Mouse (Mus musculus): ENCODE results near the gene Ifi205. TPM values are rescaled to one million over a fixed set of nuclear protein-coding genes. Genes with fewer than 3 reads are reported as not detected.
"Not testable (repeated sequence)": the region's sequence is repeated elsewhere in the genome, so short reads cannot be mapped to it uniquely, and the experiment has no call there.

Ifi205 gene
- 1.4 and 2.6 TPM in 2 replicates for polyA plus RNA-seq (2015; fragmentation: Nextera tagmentation; extraction: Ambion mirVana)

DNA sequence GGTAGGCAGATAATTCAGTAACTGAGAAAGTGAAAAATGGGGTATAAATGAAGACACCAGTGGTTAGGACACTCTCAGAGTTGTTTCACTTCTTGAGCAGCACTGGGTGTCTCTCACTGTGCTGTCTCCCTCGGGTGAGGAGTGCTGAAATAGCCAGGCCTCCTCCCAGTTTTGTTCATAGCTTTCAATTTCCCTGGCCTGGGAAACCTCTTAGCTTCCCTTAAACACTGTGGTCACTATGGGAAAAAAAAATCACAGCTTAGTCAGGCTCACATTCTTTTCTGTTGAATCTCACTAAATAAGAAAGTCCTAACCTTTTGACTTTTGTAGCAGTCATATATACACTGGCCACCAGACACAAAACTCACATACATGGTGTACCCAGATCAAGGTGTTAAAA lies at the start of gene Ifi205:
Gene Ifi205, minus strand, starts transcription at position 113 of the 400 bp plus-strand sequence.
- no peaks in the 10 kb centered on the region for H3K9me3 ChIP-seq
- no peak for ATAC-seq (ENCODE audit: extremely low read depth, insufficient number of reproducible peaks, low FRiP score, low TSS enrichment)
- no peak within 1 kb of the TSS for H3K27ac ChIP-seq (replicated peaks)
- no peaks in the 10 kb centered on the region for H3K27me3 ChIP-seq (replicated peaks)
- H3K9ac ChIP-seq = no peak within 1 kb of the TSS
- no peaks in the 10 kb centered on the region for H3K4me1 ChIP-seq
- 23% methylated on average over 1 of the region's 1 CpGs for WGBS
- H3K4me3 ChIP-seq = no peak within 1 kb of the TSS
- H3K4me2 ChIP-seq = no peak within 1 kb of the TSS
- H3K36me3 ChIP-seq = no peaks in the 10 kb centered on the region

DNA sequence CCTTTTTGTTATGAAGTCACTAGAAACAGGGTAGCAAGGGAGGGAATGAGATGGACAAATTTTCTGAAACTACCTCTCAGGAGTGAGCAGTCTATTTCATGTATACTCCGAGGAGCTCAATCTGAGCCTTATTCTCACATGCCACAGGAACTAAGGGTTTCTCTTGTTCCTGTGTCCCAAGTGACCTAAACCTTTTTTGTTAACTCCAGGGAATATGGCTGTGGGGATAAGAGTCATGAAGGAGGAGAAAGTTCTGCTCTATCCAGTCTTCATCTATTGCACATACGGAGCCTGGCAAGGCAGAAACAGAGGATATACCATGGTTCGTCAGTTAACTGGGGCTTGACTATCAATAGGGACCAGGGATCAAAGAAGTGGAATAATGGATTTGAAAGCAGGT lies 34.7 kb upstream of the Ifi205 start, which contains the start of gene Olfr430:
Gene Olfr430, plus strand, starts transcription at position 301 of the 400 bp plus-strand sequence.
- Histone ChIP-seq H3K4me3 (no peak within 1 kb of the TSS), H3K4me1 (no peaks in the 10 kb centered on the region), H3K27me3 (replicated peaks) (no peaks in the 10 kb centered on the region), H3K9me3 (no peaks in the 10 kb centered on the region), H3K27ac (replicated peaks) (no peak within 1 kb of the TSS), H3K9ac (no peak within 1 kb of the TSS), H3K36me3 (no peaks in the 10 kb centered on the region), H3K4me2 (no peak within 1 kb of the TSS)
- no peak for ATAC-seq (ENCODE audit: extremely low read depth, insufficient number of reproducible peaks, low FRiP score, low TSS enrichment)
- 77% methylated on average over 3 of the region's 3 CpGs for WGBS

DNA sequence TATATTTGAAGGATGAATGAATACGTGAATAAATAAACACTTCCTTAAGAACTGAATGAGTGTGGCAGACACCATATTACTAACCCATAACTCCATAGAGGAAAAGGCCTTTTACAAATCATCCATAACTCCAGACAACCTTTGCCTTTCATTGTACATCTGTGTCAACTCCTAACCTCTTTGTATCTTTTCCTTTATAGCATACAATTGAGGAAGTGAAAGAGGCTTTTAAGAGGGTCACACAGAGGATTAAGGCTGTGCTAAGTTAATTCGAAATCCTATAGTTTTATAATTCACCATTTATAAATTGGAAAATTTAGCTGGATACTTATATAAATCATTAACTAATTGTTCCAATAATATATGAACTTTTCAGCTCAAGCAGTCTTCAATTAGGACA lies 23.6 kb upstream of the Ifi205 start:
- no peak overlapping the region for H3K4me3 ChIP-seq
- 66% methylated on average over 2 of the region's 2 CpGs for WGBS
- H3K9me3 ChIP-seq = no peaks in the 10 kb centered on the region
- H3K9ac ChIP-seq = no peak overlapping the region
- no peaks in the 10 kb centered on the region for H3K36me3 ChIP-seq
- no peaks in the 10 kb centered on the region for H3K4me1 ChIP-seq
- no peak overlapping the region for H3K4me2 ChIP-seq
- ATAC-seq (ENCODE audit: extremely low read depth, insufficient number of reproducible peaks, low FRiP score, low TSS enrichment) = no peak
- H3K27ac ChIP-seq (replicated peaks) = no peak overlapping the region
- no peaks in the 10 kb centered on the region for H3K27me3 ChIP-seq (replicated peaks)

DNA sequence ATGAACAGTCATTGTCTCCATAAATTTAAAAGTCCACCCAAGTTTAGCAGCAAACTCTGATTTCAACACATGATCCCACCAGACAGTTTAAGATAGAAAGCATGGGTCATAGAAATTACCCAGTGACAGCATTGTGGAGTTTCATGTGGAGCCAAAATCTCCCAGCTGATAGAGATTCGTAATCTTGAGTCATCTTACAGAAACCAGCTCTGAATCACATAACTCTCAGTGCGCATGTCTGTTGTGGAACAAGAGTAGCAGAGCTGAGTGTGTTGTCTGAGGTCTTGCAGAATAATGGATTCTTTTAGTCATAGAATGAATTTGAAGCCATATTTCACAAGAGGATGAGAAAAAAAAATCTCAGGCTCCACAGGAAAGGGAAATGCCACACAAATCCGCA lies 21.4 kb upstream of the Ifi205 start:
- H3K36me3 ChIP-seq = no peaks in the 10 kb centered on the region
- H3K9ac ChIP-seq = no peak overlapping the region
- H3K4me2 ChIP-seq = no peak overlapping the region
- no peaks in the 10 kb centered on the region for H3K9me3 ChIP-seq
- no peak overlapping the region for H3K4me3 ChIP-seq
- H3K27me3 ChIP-seq (replicated peaks) = no peaks in the 10 kb centered on the region
- no peaks in the 10 kb centered on the region for H3K4me1 ChIP-seq
- 79% methylated on average over 3 of the region's 3 CpGs for WGBS
- H3K27ac ChIP-seq (replicated peaks) = no peak overlapping the region
- no peak for ATAC-seq (ENCODE audit: extremely low read depth, insufficient number of reproducible peaks, low FRiP score, low TSS enrichment)

DNA sequence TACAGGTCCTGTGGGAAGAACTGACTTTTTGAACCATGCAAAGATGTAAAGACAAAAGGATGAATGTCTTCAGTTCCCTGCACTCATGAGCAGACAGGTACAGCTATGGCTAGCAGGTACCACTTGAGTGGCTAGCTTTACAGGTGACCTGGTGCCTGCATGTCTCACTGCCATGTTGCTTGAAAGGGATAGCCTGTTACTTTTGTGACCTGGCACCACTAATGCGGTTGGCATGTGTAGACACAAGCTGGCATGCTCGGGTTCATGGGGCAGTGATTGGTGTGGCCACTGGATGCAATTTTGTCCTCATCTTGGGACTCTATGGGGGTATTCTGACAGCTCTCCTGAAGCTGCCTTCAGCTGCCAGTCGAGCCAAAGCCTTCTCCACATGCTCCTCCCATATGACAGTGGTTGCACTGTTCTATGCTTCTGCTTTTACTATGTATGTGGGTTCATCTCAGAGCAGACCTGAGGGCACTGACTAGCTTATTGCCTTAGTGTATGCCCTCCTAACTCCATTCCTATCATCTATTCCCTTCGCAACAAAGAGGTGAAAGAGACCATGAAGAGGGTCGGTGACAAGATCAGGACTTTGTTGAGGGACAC lies 20.4 kb upstream of the Ifi205 start:
- Histone ChIP-seq H3K4me2 (no peak overlapping the region), H3K9ac (no peak overlapping the region), H3K27ac (replicated peaks) (no peak overlapping the region), H3K36me3 (no peaks in the 10 kb centered on the region), H3K9me3 (no peaks in the 10 kb centered on the region), H3K27me3 (replicated peaks) (no peaks in the 10 kb centered on the region), H3K4me3 (no peak overlapping the region), H3K4me1 (no peaks in the 10 kb centered on the region)
- WGBS = 70% methylated on average over 5 of the region's 5 CpGs
- no peak for ATAC-seq (ENCODE audit: extremely low read depth, insufficient number of reproducible peaks, low FRiP score, low TSS enrichment)

DNA sequence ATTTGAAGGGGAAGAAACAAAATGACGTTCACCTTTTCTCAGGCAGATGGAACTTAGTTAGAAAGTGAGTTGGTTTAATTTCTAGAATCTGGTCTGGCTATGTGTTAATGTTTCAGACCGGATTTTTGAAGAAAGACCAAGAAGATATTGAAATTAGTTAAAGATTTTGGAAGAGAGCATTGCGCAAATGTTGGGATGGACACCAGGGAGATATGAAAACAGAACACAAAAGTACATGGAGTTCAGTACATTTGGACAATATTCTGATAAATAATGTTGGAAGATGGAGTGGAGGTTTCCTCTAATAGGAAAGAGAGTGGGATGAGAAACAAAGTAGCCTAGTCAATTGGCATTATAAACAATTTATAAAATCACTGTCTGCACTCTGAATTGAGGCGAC lies 19.9 kb upstream of the Ifi205 start:
- Histone ChIP-seq H3K4me2 (no peak overlapping the region), H3K4me3 (no peak overlapping the region), H3K27ac (replicated peaks) (no peak overlapping the region), H3K9me3 (no peaks in the 10 kb centered on the region), H3K27me3 (replicated peaks) (no peaks in the 10 kb centered on the region), H3K36me3 (no peaks in the 10 kb centered on the region), H3K9ac (no peak overlapping the region), H3K4me1 (no peaks in the 10 kb centered on the region)
- no peak for ATAC-seq (ENCODE audit: extremely low read depth, insufficient number of reproducible peaks, low FRiP score, low TSS enrichment)
- WGBS = 73% methylated on average over 4 of the region's 4 CpGs

DNA sequence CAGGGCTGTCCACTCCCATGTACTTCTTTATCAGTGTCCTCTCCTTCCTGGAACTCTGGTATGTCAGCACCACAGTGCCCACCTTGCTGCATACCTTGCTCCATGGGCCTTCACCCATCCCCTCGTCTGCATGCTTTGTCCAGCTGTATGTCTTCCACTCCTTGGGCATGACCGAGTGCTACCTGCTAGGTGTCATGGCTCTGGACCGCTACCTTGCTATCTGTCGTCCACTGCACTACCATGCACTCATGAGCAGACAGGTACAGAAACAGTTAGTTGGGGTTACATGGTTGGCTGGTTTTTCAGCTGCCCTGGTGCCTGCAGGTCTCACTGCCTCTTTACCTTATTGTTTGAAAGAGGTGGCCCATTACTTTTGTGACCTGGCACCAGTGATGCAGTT lies 18.9 kb upstream of the Ifi205 start:
- Histone ChIP-seq H3K27me3 (replicated peaks) (no peaks in the 10 kb centered on the region), H3K4me3 (no peak overlapping the region), H3K9me3 (no peaks in the 10 kb centered on the region), H3K4me2 (no peak overlapping the region), H3K4me1 (no peaks in the 10 kb centered on the region), H3K27ac (replicated peaks) (no peak overlapping the region), H3K9ac (no peak overlapping the region), H3K36me3 (no peaks in the 10 kb centered on the region)
- 79% methylated on average over 4 of the region's 4 CpGs for WGBS
- ATAC-seq (ENCODE audit: extremely low read depth, insufficient number of reproducible peaks, low FRiP score, low TSS enrichment) = no peak

DNA sequence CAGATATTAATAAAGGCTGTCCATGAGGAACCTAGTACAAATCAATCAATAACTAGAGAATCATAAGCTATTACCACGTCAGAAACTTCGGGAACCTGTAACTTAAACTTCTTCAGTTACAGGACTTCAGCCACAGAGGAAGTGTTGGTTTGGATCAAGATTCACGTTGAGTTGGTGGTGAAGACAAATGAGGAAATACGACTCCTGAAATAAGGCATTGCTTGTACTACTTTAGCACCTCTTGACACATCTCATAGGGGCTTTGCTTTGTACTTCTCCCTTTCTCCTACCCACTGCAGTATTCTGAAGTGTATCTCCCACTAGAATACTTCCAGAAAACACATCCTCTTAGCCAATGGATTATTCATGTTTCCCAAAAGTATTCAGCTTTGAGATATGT lies 17.7 kb upstream of the Ifi205 start:
- H3K9ac ChIP-seq; ATAC-seq (ENCODE audit: extremely low read depth, insufficient number of reproducible peaks, low FRiP score, low TSS enrichment); H3K27me3 ChIP-seq (replicated peaks); H3K4me1 ChIP-seq; H3K9me3 ChIP-seq; H3K27ac ChIP-seq (replicated peaks); H3K36me3 ChIP-seq; H3K4me2 ChIP-seq; H3K4me3 ChIP-seq: not testable (repeated sequence)
- whole genome bisulfite sequencing = 61% methylated on average over 4 of the region's 4 CpGs

DNA sequence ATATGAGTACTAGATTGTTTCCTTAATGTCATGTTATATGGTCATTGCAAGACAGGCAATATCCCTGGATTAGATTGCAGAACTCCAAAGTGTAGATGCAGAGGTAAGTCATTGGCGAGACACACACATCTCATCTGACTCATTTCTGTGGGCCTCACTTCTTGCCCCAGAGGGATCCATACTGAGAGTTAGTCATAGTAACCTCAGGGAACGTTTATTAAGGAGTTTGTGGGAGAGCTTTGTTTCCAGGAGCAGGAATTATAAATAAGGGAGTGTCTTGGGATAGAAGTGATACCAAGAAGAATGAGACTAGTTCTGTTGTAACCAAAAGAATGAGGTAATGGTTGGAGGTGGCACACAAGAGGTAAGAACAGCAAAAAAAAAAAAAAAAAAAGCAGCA lies 17.3 kb upstream of the Ifi205 start, which contains the start of gene Olfr432:
Gene Olfr432, plus strand, starts transcription at position 313 of the 400 bp plus-strand sequence.
- WGBS = 58% methylated on average over 2 of the region's 2 CpGs
- Histone ChIP-seq H3K4me2 (no peak within 1 kb of the TSS), H3K9ac (no peak within 1 kb of the TSS), H3K27ac (replicated peaks) (no peak within 1 kb of the TSS), H3K4me3 (no peak within 1 kb of the TSS), H3K9me3 (no peaks in the 10 kb centered on the region), H3K4me1 (no peaks in the 10 kb centered on the region), H3K36me3 (no peaks in the 10 kb centered on the region), H3K27me3 (replicated peaks) (no peaks in the 10 kb centered on the region)
- no peak for ATAC-seq (ENCODE audit: extremely low read depth, insufficient number of reproducible peaks, low FRiP score, low TSS enrichment)

DNA sequence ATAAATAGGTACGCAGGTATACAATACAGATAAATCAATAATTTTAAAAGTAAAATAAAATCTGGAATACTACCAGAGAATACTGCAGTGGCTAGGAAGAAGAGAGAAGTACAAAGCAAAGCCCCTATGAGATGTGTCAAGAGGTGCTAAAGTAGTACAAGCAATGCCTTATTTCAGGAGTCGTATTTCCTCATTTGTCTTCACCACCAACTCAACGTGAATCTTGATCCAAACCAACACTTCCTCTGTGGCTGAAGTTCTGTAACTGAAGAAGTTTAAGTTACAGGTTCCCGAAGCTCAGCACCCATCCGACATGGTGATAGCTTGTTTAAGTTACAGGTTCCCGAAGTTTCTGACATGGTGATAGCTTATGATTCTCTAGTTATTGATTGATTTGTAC lies 16.6 kb upstream of the Ifi205 start:
- WGBS = 76% methylated on average over 6 of the region's 6 CpGs
- not testable (repeated sequence) for ATAC-seq (ENCODE audit: extremely low read depth, insufficient number of reproducible peaks, low FRiP score, low TSS enrichment); H3K27me3 ChIP-seq (replicated peaks); H3K4me2 ChIP-seq; H3K9me3 ChIP-seq; H3K27ac ChIP-seq (replicated peaks); H3K9ac ChIP-seq; H3K4me1 ChIP-seq; H3K4me3 ChIP-seq; H3K36me3 ChIP-seq

DNA sequence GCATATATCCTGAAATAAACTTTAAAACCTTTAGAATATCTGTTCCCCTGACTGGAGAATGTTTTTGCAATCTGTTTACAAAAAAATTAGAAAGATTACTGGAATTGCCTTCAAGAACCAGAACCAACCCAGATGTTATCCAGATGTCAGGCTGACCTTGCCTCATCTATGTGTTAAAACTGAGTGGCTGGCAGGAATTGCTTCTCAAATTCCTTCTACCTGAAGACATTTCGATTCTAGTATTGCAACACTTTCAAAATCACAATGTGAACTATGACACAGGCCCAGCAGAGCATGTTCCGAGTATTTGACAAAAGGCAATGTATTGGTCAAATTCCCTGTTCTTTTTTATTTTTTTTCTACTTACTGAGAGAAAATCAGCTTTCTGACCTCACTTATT lies 12.8 kb upstream of the Ifi205 start:
- WGBS = 66% methylated on average over 2 of the region's 2 CpGs
- no peak overlapping the region for H3K4me2 ChIP-seq
- H3K4me3 ChIP-seq = no peak overlapping the region
- no peak overlapping the region for H3K27ac ChIP-seq (replicated peaks)
- no peaks in the 10 kb centered on the region for H3K36me3 ChIP-seq
- H3K9me3 ChIP-seq = no peaks in the 10 kb centered on the region
- no peak for ATAC-seq (ENCODE audit: extremely low read depth, insufficient number of reproducible peaks, low FRiP score, low TSS enrichment)
- no peak overlapping the region for H3K9ac ChIP-seq
- H3K27me3 ChIP-seq (replicated peaks) = no peaks in the 10 kb centered on the region
- H3K4me1 ChIP-seq = 0 out of 2 replicates have a peak, but pooled peaks cover 3% of the 10 kb centered on the region

DNA sequence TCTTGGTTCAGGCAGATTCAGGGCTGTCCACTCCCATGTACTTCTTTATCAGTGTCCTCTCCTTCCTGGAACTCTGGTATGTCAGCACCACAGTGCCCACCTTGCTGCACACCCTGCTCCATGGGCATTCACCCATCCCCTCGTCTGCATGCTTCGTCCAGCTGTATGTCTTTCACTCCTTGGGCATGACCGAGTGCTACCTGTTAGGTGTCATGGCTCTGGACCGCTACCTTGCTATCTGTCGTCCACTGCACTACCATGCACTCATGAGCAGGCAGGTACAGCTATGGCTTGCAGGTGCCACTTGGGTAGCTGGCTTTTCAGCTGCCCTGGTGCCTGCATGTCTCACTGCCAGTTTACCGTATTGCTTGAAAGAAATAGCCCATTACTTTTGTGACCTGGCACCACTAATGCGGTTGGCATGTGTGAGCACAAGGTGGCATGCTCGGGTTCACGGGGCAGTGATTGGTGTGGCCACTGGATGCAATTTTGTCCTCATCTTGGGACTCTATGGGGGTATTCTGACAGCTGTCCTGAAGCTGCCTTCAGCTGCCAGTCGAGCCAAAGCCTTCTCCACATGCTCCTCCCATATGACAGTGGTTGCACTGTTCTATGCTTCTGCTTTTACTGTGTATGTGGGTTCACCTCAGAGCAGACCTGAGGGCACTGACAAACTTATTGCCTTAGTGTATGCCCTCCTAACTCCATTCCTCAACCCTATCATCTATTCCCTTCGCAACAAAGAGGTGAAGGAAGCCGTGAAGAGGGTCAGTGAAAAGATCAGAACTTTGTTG lies 10.7 kb upstream of the Ifi205 start:
- ATAC-seq (ENCODE audit: extremely low read depth, insufficient number of reproducible peaks, low FRiP score, low TSS enrichment) = not testable (repeated sequence)
- 78% methylated on average over 12 of the region's 12 CpGs for WGBS

More for the DNA sequence above, 10.7 kb upstream of the Ifi205 start:
- not testable (repeated sequence) for H3K9ac ChIP-seq; H3K27me3 ChIP-seq (replicated peaks); H3K4me1 ChIP-seq; H3K36me3 ChIP-seq; H3K4me2 ChIP-seq; H3K9me3 ChIP-seq; H3K27ac ChIP-seq (replicated peaks); H3K4me3 ChIP-seq
